Mouse (Mus musculus) small intestine, adult 2 months (tissue): ENCODE results near the gene Clta. TPM values are rescaled to one million over a fixed set of nuclear protein-coding genes. Genes with fewer than 3 reads are reported as not detected.

Experiments
- H3K27ac ChIP-seq: fragments of 200-500 bp; 2 replicates; pipeline ENCODE4 v1.5.1; 2012; ENCODE audit warnings: low read depth, low read length, control low read depth, inconsistent platforms; ENCODE audit not compliant: insufficient read depth
- H3K27me3 ChIP-seq: fragments of 200-500 bp; 2 replicates; pipeline ENCODE4 v1.6.1; 2012; ENCODE audit warnings: mild to moderate bottlenecking, moderate library complexity, low read length, inconsistent platforms; ENCODE audit not compliant: control insufficient read depth, insufficient read depth
- H3K36me3 ChIP-seq: fragments of 200-500 bp; 2 replicates; pipeline ENCODE4 v1.6.1; 2012; ENCODE audit warnings: mild to moderate bottlenecking, low read length, control low read depth, inconsistent platforms; ENCODE audit not compliant: control insufficient read depth, insufficient read depth
- H3K4me1 ChIP-seq: fragments of 200-500 bp; 2 replicates; pipeline ENCODE4 v1.6.1; 2012; ENCODE audit warnings: low read length, inconsistent platforms, mixed read lengths; ENCODE audit not compliant: control insufficient read depth, insufficient read depth, insufficient read length
- H3K4me3 ChIP-seq: fragments of 200-500 bp; 2 replicates; pipeline ENCODE4 v1.5.1; 2012; ENCODE audit warnings: low read depth, mild to moderate bottlenecking, control low read depth, inconsistent platforms, low read length, moderate library complexity
- CTCF ChIP-seq: fragments of 200-500 bp; IDR thresholded peaks from 2 replicates; pipeline ENCODE4 v1.5.1; 2012; ENCODE audit warnings: low read depth, mild to moderate bottlenecking, control low read depth, inconsistent platforms, low read length, moderate library complexity, mixed read lengths; ENCODE audit not compliant: insufficient replicate concordance, insufficient read length; ENCODE audit errors: extremely low read depth
- POLR2A ChIP-seq: fragments of 200-500 bp; IDR thresholded peaks from 2 replicates; pipeline ENCODE4 v1.6.1; 2012; ENCODE audit warnings: low read depth, mild to moderate bottlenecking, control low read depth, inconsistent platforms, low read length, moderate library complexity
- WGBS: fragments of 180-500 bp; shearing (Covaris S2); methylation state at CpG from one replicate; pipeline ENCODE4 v1.1.7; 2018; 5-methylcytosine and 5-hydroxymethylcytosine counted together
- polyA plus RNA-seq: library from polyadenylated mRNA; depleted of rRNA; stranded (reverse); fragments of >200 nt; gene quantifications from 2 replicates; pipeline ENCODE4 v1.2.3, GENCODE M21; 2012; rRNA removed

Clta gene
- polyA plus RNA-seq, 1 experiment, result 280 TPM

DNA sequence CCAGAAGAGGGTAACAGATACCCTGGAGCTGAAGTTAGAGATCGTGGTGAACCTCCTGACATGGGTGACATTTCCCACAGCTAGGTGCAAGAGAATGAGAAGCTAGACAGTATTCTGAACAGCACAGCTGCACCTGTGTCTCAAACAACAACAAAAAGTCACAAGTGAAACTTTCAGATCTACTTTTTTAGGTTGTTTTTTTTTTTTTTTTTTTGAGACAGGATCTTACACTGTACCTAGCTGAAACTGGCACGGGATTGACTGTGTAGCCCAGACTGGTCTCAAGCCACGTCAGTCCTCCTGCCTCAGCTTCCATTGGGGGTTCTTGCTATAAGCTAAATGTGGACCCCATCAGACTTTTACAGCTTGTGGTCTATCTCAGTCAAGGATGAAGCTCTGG is 69.5 kb downstream of the Clta start:
- Histone ChIP-seq H3K27ac (peak overlapping the region; percentile 31; the same call in 1 of the 2 replicates), H3K27me3 (no peaks in the 10 kb centered on the region), H3K4me3 (no peak overlapping the region), H3K36me3 (no peaks in the 10 kb centered on the region), H3K4me1 (peaks cover 5% of the 10 kb centered on the region)
- no peak for TF ChIP-seq POLR2A
- TF ChIP-seq CTCF, result no peak
- WGBS, result 52% methylated on average over 3 of the region's 3 CpGs

DNA sequence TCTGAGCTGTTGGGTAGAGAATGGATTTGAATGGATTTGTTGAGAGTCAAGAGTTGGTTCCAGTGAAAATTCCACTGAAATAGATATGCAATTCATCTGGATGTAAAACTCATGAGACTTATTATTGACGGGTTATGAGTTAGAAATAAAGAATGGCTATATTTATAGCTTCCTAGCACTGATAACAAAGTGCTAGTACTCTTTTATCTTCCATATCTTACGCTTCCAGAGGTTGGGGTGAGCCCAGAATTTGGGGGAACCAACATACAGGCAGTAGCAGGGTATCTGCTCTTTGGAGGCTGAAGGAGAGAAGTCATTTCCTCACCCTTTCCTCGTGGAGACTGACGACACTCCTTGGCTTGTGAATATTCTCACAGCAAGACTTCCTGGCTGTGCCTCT is 70.2 kb downstream of the Clta start:
- 66% methylated on average over 4 of the region's 4 CpGs for WGBS
- no peaks in the 10 kb centered on the region for H3K36me3 ChIP-seq

DNA sequence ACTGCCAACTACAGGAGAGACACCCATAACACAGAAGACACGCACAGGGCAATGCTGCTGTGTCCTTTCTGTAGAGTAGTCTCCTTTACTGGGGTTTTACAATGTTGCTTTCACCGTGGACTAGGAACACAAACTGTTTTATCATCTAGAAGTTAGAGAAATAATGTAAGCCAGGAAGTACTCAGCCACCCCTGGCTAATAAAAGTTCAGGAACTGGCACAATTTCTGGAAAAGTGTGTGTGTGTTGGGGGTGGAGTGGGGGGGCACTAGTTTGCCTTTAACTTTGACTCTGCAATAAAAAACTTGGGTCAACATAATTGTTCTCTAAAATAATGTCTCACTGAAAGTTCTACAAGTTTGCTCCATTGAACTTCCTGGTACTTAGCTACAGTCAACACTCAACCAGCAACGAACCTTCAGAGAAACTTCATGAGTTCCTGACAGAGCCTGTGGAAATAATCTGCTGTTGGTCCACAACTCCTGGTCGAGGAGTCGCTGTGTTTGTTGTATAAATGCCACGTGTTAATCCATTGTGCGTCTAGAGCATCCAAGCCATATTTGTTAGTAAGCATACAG is 74.2 kb downstream of the Clta start:
- 35% methylated on average over 7 of the region's 7 CpGs for WGBS
- Histone ChIP-seq H3K36me3 (no peaks in the 10 kb centered on the region), H3K27me3 (no peaks in the 10 kb centered on the region), H3K4me3 (no peak overlapping the region), H3K27ac (peak overlapping the region; percentile 17; the same call in 1 of the 2 replicates), H3K4me1 (no peaks in the 10 kb centered on the region; the same call in 1 of the 2 replicates)
- TF ChIP-seq CTCF (no peak), POLR2A (no peak)

More for the DNA sequence above, 70.2 kb downstream of the Clta start:
- no peak overlapping the region for H3K4me3 ChIP-seq
- TF ChIP-seq CTCF (no peak), POLR2A (no peak)
- H3K27me3 ChIP-seq, result no peaks in the 10 kb centered on the region
- H3K4me1 ChIP-seq, result peaks cover 4% of the 10 kb centered on the region
- H3K27ac ChIP-seq, result no peak overlapping the region

Other genes starting within 250 kb of the Clta start
- gene Olfr159, start 233.4 kb upstream of the Clta start, polyA plus RNA-seq, result not detected in 2 replicates
- not detected in 2 replicates for gene Olfr156, start 180.6 kb upstream of the Clta start, polyA plus RNA-seq
- gene Olfr157, start 164.3 kb upstream of the Clta start, polyA plus RNA-seq, result 0.04 and 0.10 TPM in 2 replicates
- gene Olfr155, start 152.9 kb upstream of the Clta start, polyA plus RNA-seq, result not detected in 2 replicates
- gene Reck, start 128.9 kb upstream of the Clta start, polyA plus RNA-seq, result 1.3 and 2.1 TPM in 2 replicates
- gene Glipr2, start 47.1 kb upstream of the Clta start, polyA plus RNA-seq, result 3.2 and 9.7 TPM in 2 replicates
- not detected in 2 replicates for gene Ccin, start 21.0 kb upstream of the Clta start, polyA plus RNA-seq
- 26.9 and 40.6 TPM in 2 replicates for gene Gne, start 79.7 kb downstream of the Clta start, polyA plus RNA-seq
- 49.8 and 105 TPM in 2 replicates for gene Rnf38, start 229.3 kb downstream of the Clta start, polyA plus RNA-seq